8 mouse cellular contexts compared by ENCODE assay signal in genomic region chr3:123508056-123508674, GRCm38 (mm10).
A peak's percentile ranks its signal among the peaks of the same experiment; 100 is the strongest.
DNase-seq lines count a peak whose midpoint lies in the region; ATAC-seq lines count a peak whose summit lies in the region.

No protein-coding gene starts in this region.

- peak; percentile 99 for DNase-seq in adipocyte (ENCODE audit: low spot score)
- DNase-seq in embryo, embryonic 10 days (ENCODE audit: low spot score), result peak; percentile 99
- peak; percentile 99 for DNase-seq in gastrocnemius, postnatal 10 days
- peak; percentile 99 for DNase-seq in induced T-regulatory cell, adult 2 months (ENCODE audit: low read depth)
- peak; percentile 97 to 99 for DNase-seq in left cerebral cortex, adult 9 months (ENCODE audit: low spot score in 2 of 2)
- peak; percentile 98 for DNase-seq in right cerebral cortex, postnatal 14 days
- peak; percentile 99 for DNase-seq in urinary bladder, postnatal 36 days (ENCODE audit: low spot score in 2 of 2)

- peak; percentile 68 for ATAC-seq in megakaryocyte progenitor cell, adult 5-6 weeks (replicated peaks; ENCODE audit: poor library complexity)

Comparison
In these comparisons a context has a peak if more than half of its experiments do, and no peak if none do; other contexts are left out.
1. Peak in every context shown above with its lines: DNase-seq and ATAC-seq.